Mouse (Mus musculus) heart, embryonic 16.5 days (tissue): ENCODE measurements at regions not wholly inside any gene's neighbourhood (a gene's known extent, or its start where the extent isn't known, plus 50 kb on each side); places are given as distances from the start of the nearest gene placed in this dataset.
A peak's percentile ranks its signal among the peaks of the same experiment; 100 is the strongest.

Experiments used
- ATAC-seq: fragments of 200-750 bp; cut with Nextera tagmentation; replicated peaks from 2 replicates; pipeline ENCODE4 v1.8.0; 2017; ENCODE audit warnings: moderate number of reproducible peaks; ENCODE audit not compliant: insufficient read depth, low FRiP score; ENCODE audit errors: extremely low read depth
- H3K27ac ChIP-seq: fragments of 300-500 bp; sonication (generic); 2 replicates; pipeline ENCODE4 v1.5.1; 2014; ENCODE audit warnings: mild to moderate bottlenecking, low read length, control low read depth, moderate library complexity
- H3K27me3 ChIP-seq: fragments of 300-500 bp; sonication (generic); 2 replicates; pipeline ENCODE4 v1.6.1; 2014; ENCODE audit warnings: low read length, mixed read lengths; ENCODE audit not compliant: control insufficient read depth, insufficient read depth
- H3K36me3 ChIP-seq: fragments of 300-500 bp; sonication (generic); 2 replicates; pipeline ENCODE4 v1.6.1; 2014; ENCODE audit not compliant: control insufficient read depth, insufficient read depth
- H3K4me1 ChIP-seq: fragments of 300-500 bp; sonication (generic); 2 replicates; pipeline ENCODE4 v1.6.1; 2014; ENCODE audit warnings: low read length, mixed read lengths; ENCODE audit not compliant: control insufficient read depth, insufficient read depth
- H3K4me2 ChIP-seq: fragments of 300-500 bp; sonication (generic); 2 replicates; pipeline ENCODE4 v1.6.1; 2014; ENCODE audit warnings: low read depth, mild to moderate bottlenecking, control low read depth, low read length
- H3K4me3 ChIP-seq: fragments of 300-500 bp; sonication (generic); 2 replicates; pipeline ENCODE4 v1.5.1; 2014; ENCODE audit warnings: mild to moderate bottlenecking, control low read depth, low read length
- H3K9ac ChIP-seq: fragments of 300-500 bp; sonication (generic); 2 replicates; pipeline ENCODE4 v1.6.1; 2014; ENCODE audit warnings: low read length, control low read depth
- H3K9me3 ChIP-seq: fragments of 300-500 bp; sonication (generic); replicated peaks from 2 replicates; pipeline ENCODE4 v1.6.1; 2016; ENCODE audit warnings: low read length; ENCODE audit not compliant: control insufficient read depth
- WGBS: fragments of 180-500 bp; shearing (Covaris S2); extraction: QIAGEN DNeasy Blood & Tissue Kit; methylation state at CpG from one replicate; pipeline ENCODE4 v1.1.7; 2014; 5-methylcytosine and 5-hydroxymethylcytosine counted together

- H3K36me3 ChIP-seq: no peaks in the 10 kb centered on the region
- WGBS: 76% methylated on average over 2 of the region's 2 CpGs
- H3K27ac ChIP-seq: no peak overlapping the region
- no peaks in the 10 kb centered on the region for H3K9me3 ChIP-seq
- ATAC-seq: no peak
- H3K4me1 ChIP-seq: 0 out of 2 replicates have a peak, but pooled peaks cover 1% of the 10 kb centered on the region
- H3K27me3 ChIP-seq: no peaks in the 10 kb centered on the region
- no peak overlapping the region for H3K4me3 ChIP-seq
- no peak overlapping the region for H3K4me2 ChIP-seq
- no peak overlapping the region for H3K9ac ChIP-seq
Measured at GRCm38 (mm10) chr7:115142163-115142562, 398.7 kb downstream of the Insc start.

GRCm38 (mm10) chr7:115144947-115145346, 401.5 kb downstream of the Insc start:
- WGBS: 65% methylated on average over 2 of the region's 2 CpGs
- H3K27me3 ChIP-seq: no peaks in the 10 kb centered on the region
- no peak overlapping the region for H3K4me3 ChIP-seq
- H3K9me3 ChIP-seq: no peaks in the 10 kb centered on the region
- H3K36me3 ChIP-seq: no peaks in the 10 kb centered on the region
- no peak overlapping the region for H3K27ac ChIP-seq
- H3K4me1 ChIP-seq: no peaks in the 10 kb centered on the region
- no peak overlapping the region for H3K9ac ChIP-seq
- no peak for ATAC-seq
- H3K4me2 ChIP-seq: no peak overlapping the region

GRCm38 (mm10) chr7:115147352-115147977, 404.0 kb downstream of the Insc start:
- Histone ChIP-seq H3K27me3 (no peaks in the 10 kb centered on the region), H3K9ac (no peak overlapping the region), H3K4me1 (no peaks in the 10 kb centered on the region), H3K9me3 (no peaks in the 10 kb centered on the region), H3K4me2 (no peak overlapping the region), H3K4me3 (no peak overlapping the region), H3K36me3 (no peaks in the 10 kb centered on the region), H3K27ac (no peak overlapping the region)
- no peak for ATAC-seq
- WGBS: 74% methylated on average over 5 of the region's 5 CpGs

- H3K36me3 ChIP-seq: no peaks in the 10 kb centered on the region
- no peak for ATAC-seq
- no peak overlapping the region for H3K9ac ChIP-seq
- no peak overlapping the region for H3K27ac ChIP-seq
- H3K4me2 ChIP-seq: no peak overlapping the region
- no peaks in the 10 kb centered on the region for H3K27me3 ChIP-seq
- H3K4me3 ChIP-seq: no peak overlapping the region
- no peaks in the 10 kb centered on the region for H3K4me1 ChIP-seq
- no peaks in the 10 kb centered on the region for H3K9me3 ChIP-seq
Measured at GRCm38 (mm10) chr7:115153291-115153690, 409.8 kb downstream of the Insc start.

- Histone ChIP-seq H3K4me3 (no peak overlapping the region), H3K9me3 (no peaks in the 10 kb centered on the region), H3K27ac (no peak overlapping the region), H3K4me2 (no peak overlapping the region), H3K4me1 (no peaks in the 10 kb centered on the region), H3K9ac (no peak overlapping the region), H3K27me3 (no peaks in the 10 kb centered on the region), H3K36me3 (no peaks in the 10 kb centered on the region)
- WGBS: 51% methylated on average over 4 of the region's 4 CpGs
- ATAC-seq: no peak
Measured at GRCm38 (mm10) chr7:115153764-115154509, 410.4 kb downstream of the Insc start.

- ATAC-seq: no peak
- H3K27me3 ChIP-seq: no peaks in the 10 kb centered on the region
- no peak overlapping the region for H3K27ac ChIP-seq
- H3K9ac ChIP-seq: no peak overlapping the region
- H3K4me3 ChIP-seq: no peak overlapping the region
- H3K4me2 ChIP-seq: no peak overlapping the region
- peaks cover 5% of the 10 kb centered on the region for H3K9me3 ChIP-seq
- 40% methylated on average over 6 of the region's 6 CpGs for WGBS
- 0 out of 2 replicates have a peak, but pooled peaks cover 2% of the 10 kb centered on the region for H3K4me1 ChIP-seq
- H3K36me3 ChIP-seq: no peaks in the 10 kb centered on the region
Measured at GRCm38 (mm10) chr7:115170023-115170422, 426.5 kb downstream of the Insc start.

- Histone ChIP-seq H3K27ac (no peak overlapping the region), H3K4me2 (no peak overlapping the region), H3K36me3 (no peaks in the 10 kb centered on the region), H3K9me3 (peaks cover 5% of the 10 kb centered on the region), H3K4me1 (0 out of 2 replicates have a peak, but pooled peaks cover 2% of the 10 kb centered on the region), H3K27me3 (no peaks in the 10 kb centered on the region), H3K9ac (no peak overlapping the region), H3K4me3 (no peak overlapping the region)
- ATAC-seq: peak; percentile 55
- WGBS: 36% methylated on average over 9 of the region's 9 CpGs
Measured at GRCm38 (mm10) chr7:115170439-115170838, 426.9 kb downstream of the Insc start.

- Histone ChIP-seq H3K36me3 (no peaks in the 10 kb centered on the region), H3K4me1 (peaks cover 21% of the 10 kb centered on the region), H3K27me3 (no peaks in the 10 kb centered on the region), H3K9me3 (no peaks in the 10 kb centered on the region), H3K9ac (no peak overlapping the region), H3K4me3 (no peak overlapping the region), H3K27ac (no peak overlapping the region), H3K4me2 (no peak overlapping the region)
- ATAC-seq: no peak
- WGBS: 29% methylated on average over 5 of the region's 5 CpGs
Measured at GRCm38 (mm10) chr7:115192482-115192881, 449.0 kb downstream of the Insc start.

- H3K9ac ChIP-seq: no peak overlapping the region; the same call in 1 of the 2 replicates
- ATAC-seq: no peak
- H3K4me1 ChIP-seq: peaks cover 21% of the 10 kb centered on the region
- H3K27me3 ChIP-seq: no peaks in the 10 kb centered on the region
- WGBS: 40% methylated on average over 9 of the region's 9 CpGs
- H3K27ac ChIP-seq: no peak overlapping the region
- H3K9me3 ChIP-seq: no peaks in the 10 kb centered on the region
- no peak overlapping the region for H3K4me3 ChIP-seq
- H3K4me2 ChIP-seq: no peak overlapping the region
- no peaks in the 10 kb centered on the region for H3K36me3 ChIP-seq
Measured at GRCm38 (mm10) chr7:115192992-115193761, 449.7 kb downstream of the Insc start.
